Mouse (Mus musculus) inflammation-experienced regulatory T-cells, adult 6 months (primary cell): ENCODE measurements around the gene Ppox. TPM values are rescaled to one million over a fixed set of nuclear protein-coding genes. Genes with fewer than 3 reads are reported as not detected.

ENCODE experiments used
- ATAC-seq: one replicate; pipeline ENCODE4 v1.8.0; 2017
- polyA plus RNA-seq, 3 experiments: library from polyadenylated mRNA; unstranded; fragments of 100-300 nt; shearing (Covaris generic); gene quantifications; one replicate each; pipeline ENCODE4 v1.2.1; 2017

The Ppox gene
- polyA plus RNA-seq, 3 experiments from 2014 or later = 38.2 to 90.1 (median 78.6) TPM

DNA sequence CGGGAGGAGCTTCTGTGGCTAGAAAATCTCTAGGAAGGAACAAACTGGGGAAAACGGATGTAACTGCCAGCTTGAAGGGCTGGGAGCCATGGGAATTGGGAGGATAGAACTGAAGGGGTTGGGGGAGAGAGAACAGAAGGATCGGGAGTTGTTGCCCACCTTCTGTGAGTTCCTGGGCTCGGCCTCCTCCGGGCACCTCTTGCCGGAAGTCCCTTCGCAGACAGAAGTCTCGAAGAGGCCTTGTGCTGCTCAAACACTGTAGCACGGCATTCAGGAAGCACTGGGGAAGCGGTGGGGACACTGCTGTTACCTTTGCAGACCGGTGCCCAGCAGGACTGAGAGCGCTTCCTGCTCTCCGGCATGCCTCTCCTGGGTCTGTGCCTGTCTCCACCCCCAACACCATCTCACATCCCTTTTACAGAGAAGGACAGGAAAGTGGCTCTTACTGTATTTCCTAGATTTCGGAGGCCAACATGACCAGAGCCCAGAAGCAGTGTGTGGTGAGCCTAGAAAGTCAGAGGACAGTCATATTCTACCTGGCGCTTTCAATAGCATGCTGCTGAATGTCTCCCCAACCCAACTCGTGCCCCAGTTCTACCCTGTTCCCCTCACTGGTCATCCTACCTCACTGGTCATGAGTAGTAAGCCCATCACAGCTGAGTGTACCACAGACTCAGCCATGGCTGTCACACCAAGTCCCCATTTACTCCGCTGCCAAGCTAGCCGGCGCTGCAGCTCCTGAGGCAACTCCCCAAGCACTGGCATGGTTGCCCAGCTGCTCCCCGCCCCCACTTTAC lies 4.3 kb upstream of the Ppox start:
- ATAC-seq = no peak

DNA sequence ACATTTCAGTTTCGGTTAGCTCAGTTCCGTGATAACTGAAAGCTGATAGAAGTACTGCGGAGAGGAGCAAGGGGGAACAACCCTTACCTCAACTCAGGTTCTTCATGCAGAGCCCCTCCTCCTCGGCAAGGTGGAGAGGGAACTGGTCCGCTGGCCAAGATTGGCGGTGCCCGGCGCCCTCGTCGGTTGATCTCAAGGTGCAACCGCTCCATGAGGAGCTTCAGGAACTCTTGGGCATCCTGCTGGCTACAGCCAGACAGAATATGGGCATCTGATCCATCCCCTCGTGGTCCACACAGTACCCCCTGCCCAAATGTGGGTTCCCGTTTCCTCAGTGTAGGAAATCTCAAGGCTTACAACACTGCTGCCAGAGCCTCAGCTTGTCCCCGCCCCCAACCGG lies 3.5 kb upstream of the Ppox start:
- no peak for ATAC-seq

DNA sequence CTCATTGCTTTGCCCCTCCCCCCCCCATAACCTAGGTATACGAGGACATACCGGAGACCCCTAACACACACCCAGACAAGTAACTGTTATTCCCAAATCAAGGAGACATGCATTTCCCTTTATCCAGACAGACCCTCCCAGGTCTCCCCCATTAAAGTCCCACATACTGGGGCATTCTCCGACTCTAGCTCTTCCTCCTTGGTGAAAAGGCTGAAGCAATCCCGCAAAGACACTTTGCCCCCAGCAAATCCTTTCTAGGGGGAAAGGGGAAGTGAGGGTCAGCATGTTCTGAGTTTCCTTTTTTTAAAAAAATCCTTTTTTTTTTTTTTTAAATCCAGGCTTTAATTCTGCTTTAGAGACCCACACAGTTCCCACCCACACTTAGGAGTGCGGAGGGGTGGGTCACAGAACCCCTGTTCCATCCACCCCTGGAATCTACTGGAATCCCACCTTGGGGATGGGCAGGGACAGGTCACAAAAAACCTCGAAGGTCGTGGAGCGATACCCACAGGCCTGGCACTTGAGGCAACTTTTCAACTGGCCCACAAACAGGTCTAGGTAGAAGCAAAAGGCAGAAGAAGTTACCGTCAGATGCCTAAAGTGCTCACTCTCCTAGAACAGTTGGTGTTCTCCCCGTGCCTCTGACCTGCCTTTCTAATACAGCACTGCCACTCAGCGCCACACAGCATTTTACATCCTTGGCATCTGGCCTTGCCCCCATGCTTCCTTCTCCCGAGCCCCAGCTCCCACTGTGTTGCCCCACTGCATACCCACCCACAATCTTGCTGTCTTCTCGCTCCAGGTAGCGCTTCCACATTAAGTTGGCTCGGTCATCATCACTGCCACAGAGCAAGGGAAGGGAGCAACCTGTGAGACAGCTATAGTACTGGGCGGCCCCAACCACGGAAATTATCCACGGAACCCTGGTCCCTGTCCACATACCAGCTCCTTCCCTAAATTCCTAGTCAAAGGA lies 2.5 kb upstream of the Ppox start:
- no peak for ATAC-seq

DNA sequence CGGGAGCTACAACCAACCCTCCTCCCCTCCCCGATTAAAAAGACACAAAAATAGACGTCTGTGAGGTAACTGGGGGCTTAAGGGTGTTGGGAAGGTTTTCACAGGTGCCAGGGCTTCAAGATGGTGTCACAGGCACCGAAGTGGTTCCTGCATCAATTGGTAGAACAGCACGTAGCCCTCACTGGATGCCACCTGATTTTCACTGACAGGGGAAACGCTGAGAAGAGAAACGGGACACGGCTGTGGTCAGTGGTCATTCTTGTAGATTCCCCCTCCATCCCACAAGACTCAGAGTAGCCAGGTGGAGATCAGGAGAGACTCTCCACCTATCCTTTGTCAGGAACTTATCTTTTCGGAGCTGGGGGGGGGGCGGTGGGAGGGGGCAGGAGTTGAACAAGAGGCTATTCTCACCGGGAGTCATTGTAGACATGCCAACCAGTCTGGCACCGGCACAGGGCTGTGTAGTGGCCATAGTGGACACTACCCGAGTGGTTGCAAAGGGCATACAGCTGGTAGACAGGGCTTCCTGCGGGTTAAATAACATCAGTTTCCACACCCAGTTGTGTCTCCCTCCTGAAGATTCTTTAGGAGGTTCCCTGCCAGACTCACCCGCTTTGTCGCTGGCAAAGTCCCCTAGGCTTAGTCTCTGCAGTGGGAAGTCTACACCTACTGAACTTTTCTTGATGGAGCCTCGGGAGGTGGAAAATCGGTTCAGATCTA lies 1.3 kb upstream of the Ppox start:
- ATAC-seq = no peak

DNA sequence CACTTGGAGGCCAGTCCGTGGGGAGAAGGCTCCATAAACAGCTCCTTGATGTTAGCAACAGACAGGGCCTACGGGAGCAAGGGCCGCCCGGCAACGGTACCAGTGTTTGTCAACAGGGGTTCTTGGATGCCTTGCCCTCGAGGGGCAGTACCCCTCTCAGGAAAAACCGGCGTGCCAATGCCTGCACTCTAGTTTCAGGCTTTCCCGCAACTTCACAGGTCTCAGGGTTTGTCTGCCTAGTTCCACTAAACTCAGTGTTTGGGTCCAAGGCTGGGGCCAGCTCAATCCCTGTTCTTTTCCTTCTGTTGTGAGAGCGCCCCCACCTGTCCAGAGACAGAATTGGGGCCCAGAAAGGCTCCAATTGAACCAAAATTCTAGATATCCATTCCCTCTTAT lies 540 bp upstream of the Ppox start:
- peak; percentile 37 for ATAC-seq

DNA sequence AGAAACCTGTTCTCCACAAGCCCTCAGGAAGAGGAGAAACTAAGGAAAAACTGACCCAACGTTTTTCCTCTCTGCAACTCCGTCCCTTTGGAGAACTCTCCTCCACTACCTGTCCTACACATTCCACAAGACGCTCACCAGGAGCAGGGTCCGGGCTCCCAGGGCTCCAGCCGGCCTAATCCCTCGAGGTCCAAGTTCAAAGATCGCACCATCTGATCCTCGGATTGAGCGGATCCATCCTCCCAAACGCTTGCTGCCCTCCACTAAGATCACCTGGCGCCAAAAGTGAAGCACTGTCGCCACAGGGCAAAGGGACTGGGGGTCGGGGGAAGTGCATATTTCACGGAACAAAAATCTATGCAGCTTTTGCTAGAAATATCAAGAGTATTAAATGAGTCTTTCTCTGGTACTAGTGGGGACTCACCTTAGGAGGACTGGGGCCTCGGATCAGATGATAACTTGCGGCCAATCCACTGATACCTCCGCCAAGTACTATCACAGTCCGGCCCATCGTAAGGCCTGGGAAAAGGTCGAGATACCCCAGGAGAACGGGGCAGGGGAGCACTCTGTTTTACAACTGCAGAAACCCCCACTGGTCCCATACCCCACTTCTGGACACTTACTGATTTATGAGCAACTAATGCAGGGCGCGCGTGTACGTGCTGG lies 603 bp downstream of the Ppox start:
- ATAC-seq = no peak

DNA sequence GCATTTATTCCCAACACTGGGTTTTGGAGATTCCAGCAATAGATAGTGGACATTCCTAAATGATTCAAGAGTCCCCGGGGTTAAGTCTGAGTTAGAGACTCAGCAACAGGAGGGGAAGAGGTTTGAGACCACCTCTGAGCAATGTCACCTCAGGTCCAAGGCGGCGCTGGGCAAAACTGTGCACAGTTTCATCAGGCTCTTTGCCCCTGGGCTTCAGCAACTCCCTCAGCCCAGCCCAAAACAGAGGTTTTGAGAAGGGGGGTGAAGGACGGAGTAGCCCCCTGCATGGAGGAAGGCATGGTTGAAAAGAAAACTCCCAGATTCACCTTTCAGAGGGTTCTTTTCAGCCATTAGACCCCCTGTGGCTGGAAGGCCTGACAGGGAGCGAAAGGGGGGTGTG lies 1.3 kb downstream of the Ppox start:
- no peak for ATAC-seq

DNA sequence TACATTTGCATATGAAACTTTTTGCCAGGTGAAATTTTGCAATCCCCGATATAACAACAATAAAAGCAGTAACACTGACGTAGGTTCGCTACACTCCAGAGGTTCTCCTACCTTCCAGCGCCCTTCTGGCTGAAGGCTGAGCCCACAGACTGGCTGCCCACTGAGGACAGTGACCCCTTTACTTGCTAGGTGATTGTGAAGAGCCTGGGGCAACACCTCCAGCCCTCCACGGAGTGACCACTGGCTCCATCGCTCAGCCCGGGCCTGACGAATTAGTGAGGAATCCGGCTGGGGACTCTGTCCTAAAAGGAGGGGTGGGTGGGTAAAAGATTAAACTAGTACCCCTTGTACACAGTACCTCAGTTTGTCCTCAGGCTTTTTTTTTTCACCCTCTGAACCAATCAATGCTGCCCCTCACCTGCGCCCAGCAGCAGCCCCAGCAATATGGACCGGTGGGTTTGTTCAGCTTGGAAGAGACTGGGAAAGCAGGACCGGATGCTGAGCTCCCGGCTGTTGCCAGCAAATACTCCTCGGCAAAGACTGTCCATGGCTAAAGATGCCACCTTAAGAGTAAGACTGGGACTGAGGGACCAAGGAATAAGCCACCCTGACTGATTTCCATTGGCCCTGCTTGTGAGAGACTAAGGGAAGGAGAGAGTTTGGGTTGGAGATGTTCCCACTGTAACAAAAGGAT lies 1.8 kb downstream of the Ppox start:
- ATAC-seq = no peak

DNA sequence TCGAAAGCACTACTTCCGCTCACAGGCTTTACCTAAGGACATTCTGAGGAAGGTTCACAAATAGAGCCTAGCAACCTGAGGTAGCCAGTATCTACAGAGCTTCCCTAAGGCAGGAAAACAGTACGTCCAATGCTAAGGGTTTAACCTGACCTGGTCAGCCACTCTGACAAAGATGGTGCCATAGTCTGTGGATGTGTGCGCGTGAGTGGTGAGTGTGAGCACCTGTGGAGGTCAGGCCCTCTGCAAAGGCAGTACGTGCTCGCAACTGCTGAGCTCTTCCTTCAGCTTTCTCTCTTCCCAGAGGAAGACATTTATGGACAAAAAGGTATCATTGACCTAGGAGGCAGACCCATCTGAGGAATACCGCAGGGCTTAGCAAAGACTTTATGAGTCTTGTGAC lies 2.5 kb downstream of the Ppox start:
- ATAC-seq = no peak

DNA sequence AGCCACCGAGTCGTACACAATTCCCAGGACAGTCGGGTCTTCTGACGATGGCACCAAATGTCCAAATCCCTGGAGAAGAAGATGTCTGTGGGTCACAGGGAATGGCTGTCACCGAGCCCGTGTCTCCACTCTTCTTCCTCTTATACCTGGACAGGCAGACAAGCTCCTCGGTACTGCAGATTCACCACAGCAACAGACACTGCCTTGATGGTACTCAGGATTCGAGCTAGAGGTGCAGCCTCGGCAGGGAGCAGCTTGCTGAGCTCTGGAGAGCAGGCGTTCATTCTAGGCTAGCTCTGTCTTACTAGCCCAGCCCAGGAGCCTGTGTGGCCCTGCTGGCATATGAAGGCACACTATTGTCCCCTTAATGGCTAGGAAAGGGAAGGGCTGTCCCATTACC lies 3.2 kb downstream of the Ppox start:
- no peak for ATAC-seq

DNA sequence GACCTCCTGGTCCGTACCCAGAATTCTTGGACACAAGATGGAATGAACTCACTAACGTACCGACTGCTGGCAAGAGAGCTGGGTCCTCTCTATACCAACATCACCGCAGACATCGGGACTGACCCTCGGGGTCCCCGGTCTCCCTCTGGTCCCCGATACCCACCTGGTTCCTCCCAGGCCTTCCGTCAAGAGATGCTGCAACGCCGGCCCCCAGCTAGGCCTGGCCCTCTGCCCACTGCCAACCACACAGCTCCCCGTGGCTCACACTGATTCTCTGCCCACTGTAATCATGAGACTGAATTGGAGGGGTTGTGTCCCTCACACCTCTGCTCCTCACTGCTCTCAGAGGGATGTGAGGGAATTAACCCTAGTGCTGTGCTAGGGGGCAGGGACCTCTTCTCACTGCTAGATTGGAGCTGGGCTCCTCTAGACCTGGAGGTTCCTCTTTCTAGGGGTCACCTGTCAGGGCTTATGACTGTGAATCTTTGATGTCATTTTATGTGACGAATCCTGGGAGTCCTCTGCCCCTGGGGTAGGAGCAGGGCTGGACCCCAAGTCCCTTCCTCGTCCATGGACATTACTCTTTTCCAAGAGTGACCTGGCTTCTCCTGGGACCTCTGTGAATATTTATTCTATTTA lies 4.8 kb downstream of the Ppox start:
- ATAC-seq = no peak

DNA sequence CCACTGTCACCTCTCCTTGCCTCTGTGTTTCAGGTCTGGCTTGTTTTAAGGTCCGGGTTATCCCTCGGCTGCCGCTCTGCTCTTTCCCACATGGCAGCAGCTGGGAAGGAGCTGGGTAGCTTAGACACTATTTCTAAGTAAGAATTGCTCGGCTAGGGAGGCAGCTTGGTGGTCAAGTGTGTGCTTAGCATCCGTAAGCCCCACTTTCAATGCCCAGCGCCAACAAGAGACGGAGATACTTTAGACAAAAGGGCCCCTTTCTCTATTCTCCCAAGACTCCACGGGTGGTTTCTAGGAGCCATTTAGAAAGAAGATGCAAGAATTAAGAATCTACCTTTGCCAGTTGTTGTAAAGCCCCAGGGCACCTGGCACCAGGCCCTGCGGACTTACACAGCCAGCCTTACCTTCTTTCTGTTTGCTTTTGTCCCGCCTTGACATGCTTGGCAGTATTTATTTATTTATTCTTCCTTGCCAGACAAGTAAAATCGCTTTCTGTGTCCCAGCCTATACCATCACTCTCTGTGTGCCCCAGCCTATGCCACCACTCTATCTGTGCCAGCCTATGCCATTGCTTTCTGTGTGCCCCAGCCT lies 5.7 kb downstream of the Ppox start:
- no peak for ATAC-seq

DNA sequence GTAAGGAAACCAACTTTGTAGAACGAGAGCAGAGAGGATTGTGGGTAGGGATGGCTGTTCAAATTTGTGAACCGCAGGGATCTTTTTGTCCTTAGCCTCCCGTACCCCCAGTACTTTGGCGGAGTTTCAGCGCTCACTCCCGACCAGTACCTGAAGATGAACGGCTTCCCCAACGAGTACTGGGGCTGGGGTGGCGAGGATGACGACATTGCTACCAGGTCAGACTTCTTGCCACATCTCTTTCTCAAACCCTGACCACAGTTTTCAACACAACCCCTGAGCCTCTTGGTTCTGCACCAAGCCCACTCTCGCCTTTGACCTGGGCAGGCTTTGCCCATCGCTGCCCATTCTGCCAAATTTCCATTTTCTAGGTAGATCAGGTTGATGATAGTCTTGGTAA lies 6.8 kb downstream of the Ppox start:
- ATAC-seq = no peak

DNA sequence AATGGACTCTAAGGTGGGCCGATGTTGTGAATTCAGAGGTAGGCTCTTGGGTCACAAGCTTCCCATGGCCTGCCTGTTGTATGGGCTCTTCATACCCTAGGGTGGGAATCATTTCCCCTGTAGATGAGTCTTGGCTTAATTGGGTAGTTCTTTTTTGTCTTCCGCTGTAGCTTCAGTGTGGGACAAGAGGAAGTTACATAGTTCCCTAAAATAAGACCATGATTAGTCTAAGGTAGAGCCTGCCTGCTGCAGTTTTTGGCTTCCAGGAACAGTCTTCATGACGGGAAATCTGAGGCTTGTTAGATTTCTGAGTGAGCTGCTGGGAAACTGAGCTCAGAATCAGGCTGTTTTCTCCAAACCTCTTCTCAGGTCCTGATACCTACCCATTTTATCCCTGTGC lies 8.9 kb downstream of the Ppox start:
- ATAC-seq = no peak

DNA sequence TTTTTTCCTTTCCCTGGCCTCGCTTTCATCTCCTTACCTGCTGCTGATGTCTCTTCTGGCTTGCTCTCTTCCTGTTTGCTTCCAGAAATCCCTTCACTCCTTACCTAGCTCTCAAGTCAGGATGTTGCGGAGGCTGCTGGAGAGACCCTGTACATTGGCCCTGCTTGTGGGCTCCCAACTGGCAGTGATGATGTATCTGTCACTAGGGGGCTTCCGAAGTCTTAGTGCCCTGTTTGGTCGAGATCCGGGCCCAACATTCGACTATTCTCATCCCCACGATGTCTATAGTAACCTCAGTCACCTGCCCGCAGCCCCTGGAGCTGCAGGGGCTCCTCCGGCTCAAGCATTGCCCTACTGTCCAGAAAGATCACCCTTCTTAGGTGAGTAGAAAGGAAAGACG lies 9.4 kb downstream of the Ppox start:
- ATAC-seq = no peak

DNA sequence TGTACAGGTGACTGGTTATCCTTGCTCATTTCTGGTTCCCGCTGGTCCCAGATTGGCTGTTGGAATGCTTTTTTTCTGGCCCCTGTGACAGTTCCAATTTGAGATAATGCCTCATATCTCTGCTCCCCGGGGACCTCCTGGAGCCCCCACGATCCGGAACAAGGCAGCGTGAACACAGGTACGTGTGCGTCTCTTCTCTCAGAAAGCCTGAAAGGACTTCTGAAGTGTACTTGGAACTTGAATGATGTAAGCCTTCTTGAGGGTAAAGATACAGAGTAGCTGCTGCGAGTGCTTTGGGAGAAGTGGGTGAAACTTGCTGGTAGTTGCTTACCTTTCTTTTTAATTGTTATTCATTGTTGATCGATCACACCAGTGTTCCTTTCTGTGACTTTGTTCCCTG lies 9.8 kb downstream of the Ppox start:
- no peak for ATAC-seq

DNA sequence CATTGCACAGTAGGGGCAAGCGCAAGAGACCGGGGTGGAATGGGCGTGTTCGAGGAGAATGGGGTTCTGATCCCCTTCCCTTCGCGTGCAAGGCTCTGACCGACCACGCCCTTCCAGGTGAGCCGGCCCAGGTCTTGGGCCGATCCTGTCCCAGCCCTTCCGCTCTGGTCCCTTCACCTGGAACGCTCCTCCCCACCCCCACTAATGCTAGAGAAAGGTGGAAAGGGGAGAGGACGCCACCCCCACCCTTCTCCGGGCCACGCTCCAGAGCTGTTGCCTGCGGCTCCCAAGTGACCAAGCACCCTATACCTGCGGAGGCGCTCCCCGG lies 10.4 kb downstream of the Ppox start:
- peak; percentile 10 for ATAC-seq

DNA sequence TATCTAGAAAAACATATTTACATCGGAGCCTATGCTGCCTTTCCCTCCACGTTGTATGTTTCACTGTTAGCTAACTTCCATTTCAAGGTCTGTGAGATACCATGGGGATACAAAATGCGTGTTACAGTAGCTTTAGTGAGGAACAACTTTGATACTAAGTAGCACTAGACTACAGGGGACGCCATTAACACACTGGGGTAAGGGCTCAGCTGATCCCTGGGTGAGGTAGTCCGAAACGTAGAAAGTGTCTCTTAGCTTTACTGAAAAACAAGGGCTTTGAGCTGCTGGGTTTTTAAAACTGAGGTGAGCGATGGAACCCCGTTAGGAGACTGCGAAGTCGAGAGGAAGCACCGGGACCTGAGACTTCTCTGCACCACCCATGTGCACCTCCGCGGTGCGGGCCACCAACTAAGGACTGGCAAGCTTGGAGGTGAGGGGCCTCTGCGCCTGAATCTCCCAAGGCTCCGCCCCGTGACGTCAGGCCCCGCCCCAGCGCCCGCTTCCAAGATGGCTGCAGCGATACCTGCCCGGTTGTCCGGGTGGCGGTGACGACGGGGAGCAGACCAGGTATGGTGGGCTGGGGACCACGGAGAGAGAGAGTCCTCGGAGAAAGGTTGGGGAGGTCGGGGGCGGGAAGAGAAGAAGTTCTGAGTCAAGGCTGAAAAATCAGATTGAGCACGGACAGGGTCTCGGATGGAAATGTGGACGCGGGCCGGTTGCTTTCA lies 11.0 kb downstream of the Ppox start, which contains the start of gene B4galt3:
TSS of gene B4galt3 (plus strand) at position 481 of the 725 bp plus-strand sequence.
- peak; percentile 99 for ATAC-seq

DNA sequence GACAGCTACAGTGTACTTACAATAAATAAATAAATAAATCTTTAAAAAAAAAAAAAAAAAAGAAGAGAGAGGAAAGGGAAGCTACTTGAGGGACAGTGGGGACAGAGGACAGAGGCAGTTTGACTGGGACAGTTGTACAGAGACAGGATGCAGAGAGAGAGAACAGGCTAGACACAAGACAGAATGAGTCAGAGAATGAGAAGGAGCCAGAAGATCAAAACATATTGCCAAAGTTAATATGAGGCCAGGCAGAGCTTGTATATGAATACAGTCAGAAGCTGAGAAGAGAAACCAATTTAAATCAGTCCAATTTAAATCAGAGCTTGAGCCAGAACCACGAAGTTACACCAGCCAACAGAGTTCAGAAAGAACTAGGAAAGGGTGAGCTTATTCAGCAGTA lies 12.6 kb downstream of the Ppox start:
- no peak for ATAC-seq

DNA sequence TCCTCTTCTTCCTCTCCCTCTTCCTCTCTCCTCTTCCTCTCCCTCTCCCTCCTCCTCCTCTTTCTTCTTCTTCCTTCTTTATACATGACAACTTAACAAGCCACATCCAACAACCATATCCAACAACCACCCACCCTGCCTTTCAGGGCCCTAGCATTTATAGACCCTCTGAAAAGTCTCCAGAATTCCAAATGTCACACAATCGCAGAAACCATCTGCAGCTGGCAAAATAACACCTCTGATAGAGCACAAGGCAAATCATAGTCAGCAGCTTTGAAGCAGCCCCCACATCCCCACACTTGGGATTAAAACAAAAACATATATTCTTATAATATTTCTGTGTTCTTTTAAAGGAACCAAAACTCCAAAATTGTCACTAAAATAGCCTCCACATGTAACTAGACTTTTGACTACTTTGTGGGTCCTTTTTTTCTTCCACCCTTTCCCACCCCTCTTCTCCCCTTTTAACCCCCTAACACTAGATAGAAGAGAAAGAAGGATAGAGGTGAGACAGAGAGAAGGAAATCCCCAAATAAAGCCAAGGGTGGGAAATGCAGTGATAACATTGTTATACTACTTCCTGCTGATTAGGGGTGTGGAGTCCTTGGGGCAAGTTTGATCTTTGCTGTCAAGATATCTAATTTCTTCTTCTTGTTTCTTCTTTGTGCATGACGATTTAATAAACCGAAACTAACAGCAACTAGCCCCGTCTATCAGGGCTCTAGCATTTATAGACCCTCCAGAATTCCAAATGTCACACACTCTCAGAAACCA lies 14.8 kb downstream of the Ppox start:
- ATAC-seq = no peak
